Mouse (Mus musculus) embryonic fibroblast, embryonic 13.5 days (primary cell): Measurements from ENCODE around the gene Zfp598.

ENCODE experiments used
- CTCF ChIP-seq: IDR thresholded peaks from 2 replicates; pipeline ENCODE4 v1.5.1; 2011; ENCODE audit warnings: mild to moderate bottlenecking, control low read depth, low read length, moderate library complexity, borderline replicate concordance; ENCODE audit not compliant: insufficient read depth
- POLR2A ChIP-seq: IDR thresholded peaks from 2 replicates; pipeline ENCODE4 v1.6.1; 2011; ENCODE audit warnings: low read depth, mild to moderate bottlenecking, control low read depth, low read length, moderate library complexity

DNA sequence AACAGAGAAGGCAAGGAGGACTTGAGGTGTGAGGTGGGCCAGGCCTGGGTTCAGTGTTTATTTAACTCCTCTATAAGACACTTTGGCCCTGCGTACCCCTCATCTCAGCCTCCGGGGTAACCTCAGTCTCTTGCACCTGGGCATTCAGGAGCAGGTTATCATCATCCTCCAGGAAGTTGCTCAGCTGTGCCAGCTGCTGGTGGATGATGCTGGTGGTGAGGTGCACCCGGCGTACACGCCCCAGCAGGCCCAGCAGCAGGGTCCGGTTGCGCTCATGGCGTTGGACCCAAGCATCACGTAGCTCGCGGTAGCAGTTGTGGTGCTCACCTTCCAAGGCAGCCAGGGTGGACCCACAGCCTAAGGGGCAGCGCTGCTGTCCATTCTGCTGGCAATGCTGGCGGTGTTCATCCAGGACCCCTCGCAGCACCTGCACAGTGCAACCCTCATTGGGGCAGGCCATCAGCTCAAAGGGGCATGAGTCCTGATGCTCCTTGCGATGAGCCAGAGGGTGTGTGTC is 46.7 kb downstream of the Zfp598 start:
- TF ChIP-seq CTCF (no peak), POLR2A (no peak)
